Mouse (Mus musculus) bone marrow, adult 2 months (tissue): Measurements from ENCODE around the gene Olfr1249. TPM values are rescaled to one million over a fixed set of nuclear protein-coding genes. Genes with fewer than 3 reads are reported as not detected.
"Not testable (repeated sequence)": the region's sequence is repeated elsewhere in the genome, so short reads cannot be mapped to it uniquely, and the experiment has no call there.

Experiments
- H3K27ac ChIP-seq: fragments of 200-500 bp; 2 replicates; pipeline ENCODE4 v1.5.1; 2012; ENCODE audit warnings: low read depth, mild to moderate bottlenecking, control low read depth, inconsistent platforms, low read length; ENCODE audit not compliant: control insufficient read depth, poor library complexity, insufficient read depth
- H3K4me1 ChIP-seq: fragments of 200-500 bp; 2 replicates; pipeline ENCODE4 v1.6.1; 2011; ENCODE audit warnings: low read length; ENCODE audit not compliant: control insufficient read depth, insufficient read depth
- H3K4me3 ChIP-seq: fragments of 200-500 bp; replicated peaks from 2 replicates; pipeline ENCODE3; 2011; ENCODE audit warnings: mild to moderate bottlenecking, low read depth, low read length, control low read depth; ENCODE audit not compliant: control insufficient read depth
- CTCF ChIP-seq: fragments of 200-500 bp; IDR thresholded peaks from 2 replicates; pipeline ENCODE4 v1.5.1; 2011; ENCODE audit warnings: low read length, control low read depth; ENCODE audit not compliant: control insufficient read depth, insufficient read depth
- POLR2A ChIP-seq: fragments of 200-500 bp; IDR thresholded peaks from 2 replicates; pipeline ENCODE4 v1.6.1; 2011; ENCODE audit warnings: low read depth, mild to moderate bottlenecking, control low read depth, low read length, borderline replicate concordance; ENCODE audit not compliant: control insufficient read depth
- WGBS: fragments of 180-500 bp; shearing (Covaris S2); methylation state at CpG from one replicate; pipeline ENCODE4 v1.1.7; 2018; 5-methylcytosine and 5-hydroxymethylcytosine counted together
- polyA plus RNA-seq: library from polyadenylated mRNA; stranded (reverse); fragments of >200 nt; gene quantifications from 2 replicates; pipeline ENCODE4 v1.2.4, GENCODE M21; 2011; ENCODE audit warnings: low replicate concordance; ENCODE audit not compliant: missing spikeins, insufficient read depth, insufficient read length

The Olfr1249 gene
- not detected in 2 replicates for polyA plus RNA-seq

DNA sequence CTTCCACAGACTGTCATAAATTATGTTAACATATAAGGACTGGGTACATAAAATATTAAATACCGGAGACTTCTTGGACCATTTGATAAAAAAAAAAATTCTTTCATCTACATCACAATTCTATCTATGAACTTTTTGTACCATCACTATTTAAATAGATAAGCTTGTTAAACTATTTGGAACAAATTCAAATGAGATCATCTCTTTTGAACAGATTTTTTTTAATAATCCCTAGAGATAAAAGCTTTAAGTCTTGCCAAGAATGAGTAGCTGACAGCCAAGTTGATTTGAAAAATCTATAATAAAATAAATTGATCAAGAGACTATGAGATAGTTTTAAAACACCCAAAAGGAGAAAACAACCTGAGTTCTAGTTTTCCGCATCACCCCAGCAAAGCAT is at the start of gene Olfr1249:
Olfr1249 (minus strand) TSS at position 101 of the 400 bp plus-strand sequence.
- WGBS, result 82% methylated on average over 2 of the region's 2 CpGs

GRCm38 (mm10) chr2:89671836-89672235 is 37.1 kb upstream of the Olfr1249 start, which contains the start of gene Olfr1251:
TSS of gene Olfr1251 (minus strand) at chr2:89671936.
- H3K4me1 ChIP-seq, result no peaks in the 10 kb centered on the region
- no peak within 1 kb of the TSS for H3K4me3 ChIP-seq
- TF ChIP-seq CTCF, result no peak
- TF ChIP-seq POLR2A, result no peak
- H3K27ac ChIP-seq, result no peak within 1 kb of the TSS

More for the DNA sequence above, at the start of gene Olfr1249:
- H3K4me3 ChIP-seq, result no peak within 1 kb of the TSS
- H3K4me1 ChIP-seq, result no peaks in the 10 kb centered on the region
- TF ChIP-seq CTCF, result no peak
- TF ChIP-seq POLR2A, result no peak
- H3K27ac ChIP-seq, result no peak within 1 kb of the TSS

GRCm38 (mm10) chr2:89661367-89661766 is 26.6 kb upstream of the Olfr1249 start, which contains the start of gene Olfr1250:
TSS of gene Olfr1250 (minus strand) at chr2:89661467.
- Histone ChIP-seq H3K27ac (no peak within 1 kb of the TSS), H3K4me3 (no peak within 1 kb of the TSS), H3K4me1 (no peaks in the 10 kb centered on the region)
- TF ChIP-seq CTCF, result no peak
- TF ChIP-seq POLR2A, result no peak

- WGBS, result 85% methylated on average over 1 of the region's 1 CpGs
- H3K4me3 ChIP-seq, result not testable (repeated sequence)
These were observed 16.6 kb downstream of the Olfr1249 start, which contains the start of gene Olfr1248 for GRCm38 (mm10) chr2:89618145-89618544. TSS of gene Olfr1248 (minus strand) at chr2:89618245.

GRCm38 (mm10) chr2:89614030-89614429 is 20.8 kb downstream of the Olfr1249 start, which contains the start of gene Olfr1247:
TSS of gene Olfr1247 (minus strand) at chr2:89614130.
- TF ChIP-seq POLR2A, result no peak
- WGBS, result 89% methylated on average over 2 of the region's 2 CpGs

More at GRCm38 (mm10) chr2:89618145-89618544, 16.6 kb downstream of the Olfr1249 start, which contains the start of gene Olfr1248:
- not testable (repeated sequence) for H3K4me1 ChIP-seq, H3K27ac ChIP-seq

GRCm38 (mm10) chr2:89593057-89593456 is 41.7 kb downstream of the Olfr1249 start, which contains the start of gene Olfr1246:
TSS of gene Olfr1246 (minus strand) at chr2:89593157.
- Histone ChIP-seq H3K4me3 (no peak within 1 kb of the TSS), H3K27ac (no peak within 1 kb of the TSS), H3K4me1 (no peaks in the 10 kb centered on the region)
- TF ChIP-seq CTCF, result no peak
- TF ChIP-seq POLR2A, result no peak
- 68% methylated on average over 2 of the region's 2 CpGs for WGBS

More at GRCm38 (mm10) chr2:89614030-89614429, 20.8 kb downstream of the Olfr1249 start, which contains the start of gene Olfr1247:
- no peak within 1 kb of the TSS for H3K27ac ChIP-seq
- no peak within 1 kb of the TSS for H3K4me3 ChIP-seq
- H3K4me1 ChIP-seq, result no peaks in the 10 kb centered on the region

Other genes with a start within 250 kb of the Olfr1249 start
- gene Olfr1238, start 225.3 kb downstream of the Olfr1249 start, polyA plus RNA-seq, result not detected in 2 replicates
- not detected in 2 replicates for gene Olfr1239, start 214.6 kb downstream of the Olfr1249 start, polyA plus RNA-seq
- not detected in 2 replicates for gene Olfr1240, start 192.0 kb downstream of the Olfr1249 start, polyA plus RNA-seq
- gene Olfr1241, start 147.9 kb downstream of the Olfr1249 start, polyA plus RNA-seq, result not detected in 2 replicates
- gene Olfr1242, start 136.6 kb downstream of the Olfr1249 start, polyA plus RNA-seq, result not detected in 2 replicates
- not detected in 2 replicates for gene Olfr1243, start 103.5 kb downstream of the Olfr1249 start, polyA plus RNA-seq
- not detected in 2 replicates for gene Olfr1245, start 56.5 kb downstream of the Olfr1249 start, polyA plus RNA-seq
- not detected in 2 replicates for gene Olfr1246, start 41.8 kb downstream of the Olfr1249 start, polyA plus RNA-seq
- gene Olfr1247, start 20.9 kb downstream of the Olfr1249 start, polyA plus RNA-seq, result not detected in 2 replicates
- gene Olfr1248, start 16.7 kb downstream of the Olfr1249 start, polyA plus RNA-seq, result not detected in 2 replicates
- gene Olfr1250, start 26.5 kb upstream of the Olfr1249 start, polyA plus RNA-seq, result 0.45 TPM in 1 of 2 replicates, not detected in the other
- gene Olfr1251, start 37.0 kb upstream of the Olfr1249 start, polyA plus RNA-seq, result not detected in 2 replicates
- not detected in 2 replicates for gene Olfr1252, start 90.0 kb upstream of the Olfr1249 start, polyA plus RNA-seq
- not detected in 2 replicates for gene Olfr1253, start 122.1 kb upstream of the Olfr1249 start, polyA plus RNA-seq
- 0.70 TPM in 1 of 2 replicates, not detected in the other for gene Olfr1254, start 158.6 kb upstream of the Olfr1249 start, polyA plus RNA-seq
- gene Olfr1255, start 177.1 kb upstream of the Olfr1249 start, polyA plus RNA-seq, result not detected in 2 replicates
- gene Olfr1256, start 206.6 kb upstream of the Olfr1249 start, polyA plus RNA-seq, result not detected in 2 replicates
- gene Olfr48, start 213.2 kb upstream of the Olfr1249 start, polyA plus RNA-seq, result not detected in 2 replicates
- not detected in 2 replicates for gene Olfr1257, start 243.5 kb upstream of the Olfr1249 start, polyA plus RNA-seq